Mouse (Mus musculus) adrenal gland (tissue): ENCODE measurements at regions not wholly inside any gene's neighbourhood (a gene's known extent, or its start where the extent isn't known, plus 50 kb on each side); places are given as distances from the start of the nearest gene placed in this dataset.

Source experiments
- intact Hi-C: fragments of 180-260 bp; cut with DNase I; formaldehyde crosslinking; loops from one replicate; pipeline ENCODE4 v1.15.1; 2025

DNA sequence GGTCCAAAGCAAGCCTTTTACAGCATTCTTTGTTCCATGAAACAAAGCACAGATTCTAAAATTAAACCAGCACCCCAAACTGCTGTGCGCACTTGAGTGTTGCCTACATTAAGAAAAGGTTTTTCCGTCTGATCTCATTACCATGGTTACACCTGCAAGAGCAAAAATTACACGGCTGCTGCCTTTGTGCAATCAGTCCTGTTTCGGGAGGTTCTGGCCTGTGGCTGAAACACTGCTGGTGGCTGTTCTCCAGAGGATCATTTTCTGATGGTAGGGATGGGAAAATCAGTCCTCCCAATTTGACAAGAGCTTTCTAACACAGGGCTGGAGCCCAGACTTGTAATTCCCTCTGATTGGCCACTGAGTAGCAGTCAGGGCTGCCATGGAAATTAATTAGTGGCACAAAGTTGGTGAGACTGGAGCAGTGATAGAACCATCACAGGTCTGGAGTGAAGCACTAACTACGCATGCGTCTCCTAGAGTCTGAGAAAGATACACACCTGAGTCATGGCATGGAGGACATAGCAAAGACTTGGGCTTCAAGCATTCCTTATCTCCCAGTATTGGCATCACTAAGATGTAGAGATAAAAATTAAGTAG is 114.8 kb upstream of the Fam49a start:
- intact Hi-C loops = loop anchor here (5.0 kb wide), 2 partner anchors 710 to 830 kb away; partner anchors contain the start of gene Vsnl1

DNA sequence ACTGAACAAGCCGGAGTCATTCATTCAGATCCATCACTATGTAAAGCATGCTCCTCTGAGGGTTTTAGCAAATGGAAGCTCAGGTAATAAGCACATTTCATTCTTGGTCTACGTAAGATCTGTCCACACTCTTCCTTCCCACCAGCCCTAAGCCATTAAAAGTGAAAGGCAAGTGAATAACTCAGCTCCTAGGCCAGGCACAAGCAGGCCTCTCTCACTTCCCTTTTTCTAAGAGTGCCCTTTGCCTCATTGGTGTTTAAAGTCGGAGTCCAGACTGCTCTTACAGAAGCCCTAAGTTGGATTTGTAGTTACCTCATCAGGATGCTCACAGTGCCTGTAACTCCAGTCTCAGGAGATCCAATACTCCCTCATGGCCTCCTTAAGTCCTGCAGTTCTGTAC is 114.1 kb upstream of the Fam49a start:
- intact Hi-C loops = loop anchor here (1.0 to 5.0 kb wide), 3 partner anchors 711 to 831 kb away; partner anchors contain the start of gene Vsnl1

DNA sequence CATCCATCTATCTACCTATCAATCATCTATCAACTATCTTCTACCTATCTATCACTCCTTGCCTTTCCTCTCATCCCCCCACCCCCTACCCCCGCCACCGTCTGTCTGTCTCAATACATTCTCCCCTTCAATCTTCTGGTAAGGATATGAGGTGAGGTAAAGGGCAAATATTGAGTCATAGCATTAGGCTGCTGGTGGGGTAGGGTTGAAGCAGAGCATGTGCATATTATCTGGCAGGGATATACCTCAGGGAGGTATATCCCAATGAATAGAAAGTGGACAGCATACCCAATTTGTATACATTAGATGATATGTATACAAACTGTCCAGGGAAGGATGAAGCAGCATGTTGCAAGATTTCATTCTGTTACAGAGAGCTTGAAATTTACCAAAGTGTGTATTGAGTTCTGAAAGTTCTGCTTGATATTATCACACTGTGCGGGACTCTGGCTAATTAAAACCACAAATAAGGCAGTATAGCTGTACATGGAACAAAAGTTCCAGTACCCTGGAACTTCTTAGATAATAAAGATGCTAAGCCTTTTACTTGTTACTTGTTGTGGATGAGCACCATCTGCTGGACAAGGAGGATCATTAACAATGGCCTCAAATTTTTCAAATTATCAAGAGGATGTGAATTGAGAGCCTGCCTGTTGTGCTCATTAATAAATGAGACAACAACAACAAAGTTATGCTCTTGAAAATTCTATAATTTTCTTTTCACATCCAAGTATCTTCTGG is 113.1 kb upstream of the Fam49a start:
- intact Hi-C loops = loop anchor here (1.0 to 5.0 kb wide), 3 partner anchors 712 to 832 kb away; partner anchors contain the start of gene Vsnl1

DNA sequence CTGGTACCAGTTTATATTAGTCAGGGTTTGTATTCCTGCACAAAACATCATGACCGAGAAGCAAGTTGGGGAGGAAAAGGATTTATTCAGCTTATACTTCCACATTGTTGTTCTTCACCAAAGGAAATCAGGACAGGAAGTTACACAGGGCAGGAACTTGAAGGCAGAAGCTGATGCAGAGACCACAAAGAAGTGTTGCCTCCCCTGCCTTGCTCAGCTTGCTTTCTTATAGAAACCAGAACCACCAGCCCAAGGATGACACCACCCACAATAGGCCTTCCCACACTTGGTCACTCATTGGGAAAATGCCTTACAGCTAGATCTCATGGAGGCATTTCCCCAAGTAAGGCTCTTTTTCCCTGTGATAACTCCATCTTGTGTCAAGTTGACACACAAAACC is 97.5 kb upstream of the Fam49a start:
- intact Hi-C loops = loop anchor here (5.0 kb wide), 1 partner anchor 233 kb away; no protein-coding TSS in a partner anchor

DNA sequence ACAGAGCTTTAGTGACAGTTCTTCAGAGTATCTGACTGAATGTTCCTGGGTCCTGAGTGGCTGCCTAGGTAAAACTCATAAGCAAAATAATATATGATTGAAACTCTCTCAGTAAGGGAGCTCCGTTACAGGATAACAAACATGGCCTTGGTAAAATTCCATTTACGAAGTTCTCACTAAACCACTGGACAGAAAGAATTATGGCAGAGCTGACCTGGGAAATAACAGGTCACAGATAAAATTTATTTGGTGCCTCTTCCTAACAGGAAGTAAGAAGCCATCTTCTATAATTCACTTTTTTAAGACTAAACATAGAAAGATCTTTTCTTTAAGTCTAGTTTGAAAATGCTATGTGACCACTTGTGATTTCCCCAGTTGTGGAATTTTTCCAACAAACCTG is 91.4 kb upstream of the Fam49a start:
- intact Hi-C loops = loop anchor here (5.0 kb wide), 1 partner anchor 242 kb away; no protein-coding TSS in a partner anchor

DNA sequence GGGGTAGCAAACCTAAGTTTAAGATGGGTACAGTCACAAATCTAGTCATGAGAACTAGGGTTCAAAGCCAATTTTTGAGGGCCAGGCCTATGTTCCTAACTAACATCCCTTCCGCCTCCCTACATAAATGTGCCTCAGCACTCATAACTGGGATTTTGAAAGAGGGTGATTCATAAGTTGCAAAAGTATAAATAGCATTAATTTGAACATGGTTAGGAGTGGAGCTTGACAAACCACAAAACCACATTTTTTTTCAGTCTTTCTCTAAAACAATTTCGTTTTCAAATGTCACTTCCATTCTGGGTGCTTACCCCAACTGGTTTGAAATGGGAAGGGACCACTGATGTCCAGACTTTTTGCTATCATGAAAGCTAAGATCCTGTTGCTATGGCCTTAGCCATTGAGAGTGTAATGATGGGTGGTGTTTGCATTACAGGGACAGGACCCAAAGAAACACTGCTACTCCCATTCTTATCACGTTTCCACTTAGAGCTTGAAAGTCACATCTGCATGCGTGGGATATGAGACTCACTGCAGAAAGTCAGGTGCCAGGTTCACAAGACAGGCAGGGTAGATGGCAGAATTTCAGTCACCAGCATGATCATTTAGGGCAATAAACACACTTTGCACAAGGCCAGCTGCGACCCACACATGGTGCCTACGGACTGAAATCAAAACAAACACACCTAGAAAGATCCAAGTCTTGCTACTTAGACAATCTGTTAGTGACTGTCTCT is 89.7 kb upstream of the Fam49a start:
- intact Hi-C loops = loop anchor here (5.0 kb wide), 1 partner anchor 240 kb away; no protein-coding TSS in a partner anchor

DNA sequence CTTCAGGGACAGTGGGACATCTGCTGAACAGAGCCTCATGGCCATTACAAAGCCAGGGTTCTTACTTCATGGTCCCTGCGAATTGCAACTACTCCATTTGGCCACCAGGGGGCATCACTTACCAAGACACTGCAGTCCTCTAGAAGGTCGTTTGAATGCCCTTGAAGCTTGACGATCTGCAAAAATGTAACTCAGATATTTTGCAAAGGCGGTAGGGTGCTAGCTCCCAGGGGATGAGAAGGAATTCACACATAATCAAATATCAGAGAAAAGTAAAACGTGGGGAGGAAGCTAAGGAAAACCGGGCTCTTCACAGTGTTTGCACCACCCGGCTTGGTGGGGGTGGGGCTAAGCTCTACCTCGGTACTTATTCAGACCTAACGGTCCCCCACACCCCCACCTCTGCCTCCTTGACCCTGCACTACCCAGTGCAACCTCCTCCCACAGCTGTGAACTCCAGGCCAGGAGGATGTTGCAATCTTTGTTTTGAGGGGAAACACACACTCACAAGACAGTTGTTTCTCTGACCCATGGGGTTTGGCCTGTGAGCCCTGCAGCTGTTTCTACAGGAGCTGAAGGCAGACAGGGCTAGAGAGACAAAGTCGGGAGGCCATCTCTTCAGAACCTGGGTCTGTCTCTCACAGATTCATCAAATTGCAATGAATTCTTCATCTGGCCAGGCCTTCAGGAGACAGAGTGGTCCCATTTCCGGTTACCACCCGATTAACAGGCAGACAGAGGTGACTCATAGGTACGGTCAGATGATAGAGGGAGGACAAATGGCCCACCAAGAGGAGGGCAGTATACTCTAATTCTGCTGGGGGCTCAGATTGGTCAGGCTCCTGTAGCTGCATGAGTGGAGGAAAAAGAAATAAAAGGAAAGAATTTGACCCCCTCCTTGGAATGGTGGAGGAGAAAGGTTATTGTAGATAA is 85.3 kb upstream of the Fam49a start:
- intact Hi-C loops = no loop called here

DNA sequence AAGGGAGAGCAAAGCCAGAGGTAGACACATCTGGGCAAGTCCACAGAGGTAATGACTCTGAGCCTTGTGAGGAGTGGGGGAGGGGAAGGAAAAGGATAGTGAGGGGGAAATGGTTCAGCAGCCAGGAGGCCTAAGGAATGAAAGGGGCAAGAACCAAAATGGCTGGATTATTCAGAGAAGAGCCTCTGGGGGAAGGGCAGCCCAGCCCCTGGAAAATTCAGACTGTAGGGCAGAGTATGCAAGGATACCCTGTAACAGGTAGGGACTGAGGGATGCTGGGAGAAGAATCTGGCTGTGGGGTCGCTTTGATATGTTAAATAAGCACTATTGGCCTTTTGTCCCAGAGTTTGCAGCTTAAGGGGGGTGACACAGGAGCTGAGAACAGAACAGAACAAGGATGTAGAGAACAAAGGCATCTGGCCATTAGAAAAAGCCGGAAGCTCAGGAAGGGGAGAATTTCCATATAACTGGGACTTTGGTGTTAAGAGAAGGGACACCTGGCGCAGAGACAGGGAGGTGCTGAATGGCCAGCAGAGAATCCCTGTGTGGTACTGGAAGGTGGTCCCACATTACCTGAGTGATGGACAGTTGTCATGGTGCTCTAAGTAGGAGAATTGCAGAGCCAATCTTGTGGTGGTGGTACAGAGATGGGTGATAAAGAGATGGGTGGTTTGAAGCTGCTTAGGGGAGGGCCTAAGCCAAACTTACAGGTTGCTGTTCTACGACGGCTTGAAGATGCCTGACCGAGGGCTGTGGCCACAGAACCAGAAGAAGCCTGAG is 84.5 kb upstream of the Fam49a start:
- intact Hi-C loops = no loop called here

DNA sequence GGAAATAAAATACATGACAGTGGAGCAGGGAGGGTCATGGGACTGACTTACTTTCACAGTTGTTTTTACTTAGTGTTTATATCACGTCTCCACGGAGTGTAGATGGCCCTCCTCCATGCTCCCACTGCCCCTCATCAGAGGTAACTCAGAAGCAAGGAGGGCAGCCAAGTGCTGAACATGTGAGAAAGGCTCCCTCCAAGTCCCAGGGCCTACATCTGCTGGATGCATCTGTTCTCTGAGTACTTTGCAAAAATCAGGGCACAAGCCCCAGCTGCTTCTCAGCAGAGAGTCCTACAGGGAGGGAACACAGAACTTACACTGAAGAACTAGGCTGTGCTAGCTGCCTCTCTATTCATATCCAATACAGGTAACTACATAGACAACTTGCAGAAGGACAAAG is 83.5 kb upstream of the Fam49a start:
- intact Hi-C loops = no loop called here

DNA sequence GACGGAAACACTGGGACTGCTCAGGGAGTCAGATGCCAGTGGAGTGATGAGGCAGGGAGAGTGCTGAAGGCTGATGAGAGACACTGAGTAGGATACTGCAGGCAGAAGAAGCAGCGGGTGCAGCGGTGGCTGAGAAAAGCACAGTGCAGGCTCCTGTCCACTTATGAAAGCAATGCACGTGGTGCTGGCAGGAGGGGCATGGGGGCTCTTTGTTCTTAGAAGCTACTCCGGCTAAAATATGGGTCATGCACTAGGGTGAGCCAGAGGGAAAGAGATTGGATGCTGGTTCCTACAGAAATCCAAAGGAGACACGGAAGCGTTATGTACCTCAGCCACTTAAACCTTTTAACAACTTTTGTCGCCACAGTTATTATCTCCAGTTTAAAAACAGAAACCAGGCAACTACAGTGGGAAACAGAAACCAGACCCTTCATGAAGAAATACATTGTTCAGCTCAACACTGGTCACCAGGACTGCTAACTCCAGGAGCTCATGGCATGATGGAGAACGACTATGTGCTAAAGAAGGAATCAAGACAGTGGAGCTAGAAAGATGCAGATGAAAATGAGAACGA is 82.6 kb upstream of the Fam49a start:
- intact Hi-C loops = no loop called here

DNA sequence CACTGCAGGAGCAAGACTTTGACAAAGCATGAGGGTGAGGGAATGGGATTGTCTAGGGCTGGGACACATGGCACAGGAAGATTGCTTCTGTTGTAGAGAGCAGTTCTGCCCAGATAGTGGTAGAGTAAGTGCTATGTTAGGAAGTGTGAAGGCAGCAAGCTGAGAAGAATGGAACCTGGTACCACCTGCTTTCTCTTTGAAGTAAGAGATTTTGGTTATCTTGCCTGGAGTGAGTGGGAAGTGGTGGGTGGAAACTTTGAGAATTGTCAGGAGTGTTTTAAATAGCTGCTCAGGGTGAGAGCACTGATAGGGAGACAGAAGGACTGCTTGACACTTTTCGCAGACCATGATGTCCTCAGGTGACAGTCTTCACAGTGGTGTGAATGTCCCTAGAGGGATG is 81.0 kb upstream of the Fam49a start:
- intact Hi-C loops = no loop called here

DNA sequence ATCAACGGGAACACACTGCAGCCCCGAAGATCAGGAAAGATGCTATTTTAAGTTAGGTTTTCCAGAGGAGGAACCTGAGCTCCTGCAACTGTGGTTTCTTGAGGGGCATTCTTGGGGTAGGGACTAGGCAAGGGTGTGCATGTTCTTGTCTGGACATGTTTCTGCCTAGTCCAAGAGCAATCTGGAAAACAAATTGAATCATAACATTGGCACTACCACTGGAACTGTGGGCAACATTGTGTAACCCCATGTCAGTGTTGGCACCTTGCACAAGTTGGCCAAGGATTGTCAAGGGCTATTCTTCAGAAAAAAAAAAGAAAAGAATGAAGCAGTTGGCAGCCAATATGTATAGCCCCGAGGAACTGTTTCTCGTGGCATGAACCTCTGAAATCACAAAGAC is 80.3 kb upstream of the Fam49a start:
- intact Hi-C loops = no loop called here

DNA sequence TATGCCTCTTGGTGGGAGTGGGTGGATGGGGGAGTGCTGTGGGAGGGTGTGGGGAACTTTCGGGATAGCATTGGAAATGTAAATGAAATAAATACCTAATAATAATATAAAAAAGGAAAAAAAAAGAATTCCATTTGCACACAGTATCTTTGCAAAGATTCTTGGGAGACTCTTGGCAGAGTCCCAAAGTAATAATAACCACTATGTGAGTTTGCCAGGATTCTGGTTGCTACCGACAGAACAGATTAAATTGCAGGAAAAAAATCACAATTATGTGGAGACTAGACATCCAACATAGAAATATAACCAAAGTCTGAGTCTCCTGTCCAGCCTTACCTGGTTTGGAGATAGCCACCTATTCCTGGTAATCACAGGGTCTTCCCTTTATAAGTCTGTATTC is 75.6 kb upstream of the Fam49a start:
- intact Hi-C loops = no loop called here

DNA sequence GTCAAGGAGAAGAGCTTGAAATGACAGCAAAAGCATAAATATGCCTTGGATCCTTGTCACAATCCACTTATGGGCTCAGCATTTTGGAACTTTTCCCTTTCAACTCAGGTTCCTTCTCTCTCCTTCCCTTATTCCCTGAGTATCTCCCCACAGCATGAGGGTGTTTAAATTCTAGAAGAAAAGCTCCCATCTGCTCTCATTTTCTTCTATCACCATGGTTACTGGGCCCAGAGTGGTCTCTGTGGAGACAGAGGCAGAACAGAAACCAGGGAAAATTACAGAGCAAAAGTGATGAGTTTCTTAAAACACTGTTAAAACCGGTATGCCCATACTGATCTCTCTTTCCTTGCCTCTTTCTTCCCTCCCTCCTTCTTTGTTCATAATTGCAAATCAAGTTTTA is 66.9 kb upstream of the Fam49a start:
- intact Hi-C loops = no loop called here

DNA sequence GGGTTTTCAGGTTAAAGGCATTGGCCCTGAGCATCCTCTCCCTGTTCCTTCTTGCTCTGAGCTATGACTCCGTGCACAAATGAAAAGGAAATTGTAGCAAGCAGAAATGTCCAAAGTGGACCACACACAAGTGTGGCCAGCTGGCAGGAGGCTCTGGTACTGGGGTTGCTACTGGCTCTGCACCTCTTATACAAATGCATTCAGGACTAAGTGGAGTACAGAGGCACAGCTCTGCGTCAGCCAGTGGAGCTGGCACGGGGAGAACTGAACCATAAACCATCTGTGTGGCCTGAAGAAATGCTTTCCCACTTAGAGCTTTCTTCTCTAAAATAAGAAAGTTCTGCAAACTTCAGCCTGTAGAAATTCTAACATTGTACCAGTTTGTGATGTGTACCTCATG is 65.3 kb upstream of the Fam49a start:
- intact Hi-C loops = no loop called here

DNA sequence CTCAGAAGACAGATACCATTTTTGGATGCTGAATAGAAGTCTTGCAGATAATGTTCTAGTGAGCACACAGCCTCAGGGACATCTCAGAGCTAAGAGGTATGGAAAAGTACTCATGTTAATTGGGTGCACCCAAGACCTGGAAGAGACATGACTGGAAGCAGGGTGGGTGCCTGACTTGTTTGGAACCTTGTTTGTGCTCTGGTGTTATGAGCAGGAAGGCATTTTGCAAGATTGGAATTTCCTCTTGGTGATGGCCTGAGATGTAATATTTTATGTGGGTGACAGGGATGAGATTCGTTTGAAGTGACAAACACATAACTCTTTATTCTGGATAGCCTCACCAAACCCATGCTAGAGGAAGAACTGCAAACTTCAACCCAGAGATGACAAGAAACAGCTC is 53.7 kb upstream of the Fam49a start:
- intact Hi-C loops = no loop called here
